Mouse (Mus musculus): ENCODE results near the gene Purb.
"Not testable (repeated sequence)": the region's sequence is repeated elsewhere in the genome, so short reads cannot be mapped to it uniquely, and the experiment has no call there.

Purb gene

GRCm38 (mm10) chr11:6484244-6484959 is 8.7 kb upstream of the Purb start:
- no peak for DNase-seq (ENCODE audit: low read depth)

GRCm38 (mm10) chr11:6483103-6483502 is 7.4 kb upstream of the Purb start:
- DNase-seq (ENCODE audit: low read depth): no peak

GRCm38 (mm10) chr11:6481669-6482185 is 6.0 kb upstream of the Purb start:
- no peak for DNase-seq (ENCODE audit: low read depth)

GRCm38 (mm10) chr11:6480681-6481405 is 5.1 kb upstream of the Purb start:
- DNase-seq (ENCODE audit: low read depth): no peak

GRCm38 (mm10) chr11:6480191-6480590 is 4.5 kb upstream of the Purb start:
- no peak for DNase-seq (ENCODE audit: low read depth)

- DNase-seq (ENCODE audit: low read depth): no peak
Measured at GRCm38 (mm10) chr11:6479231-6479630, 3.5 kb upstream of the Purb start.

GRCm38 (mm10) chr11:6477350-6477749 is 1.6 kb upstream of the Purb start:
- no peak for DNase-seq (ENCODE audit: low read depth)

- no peak for DNase-seq (ENCODE audit: low read depth)
Measured at GRCm38 (mm10) chr11:6476876-6477275, 1.2 kb upstream of the Purb start.

- no peak for DNase-seq (ENCODE audit: low read depth)
Measured at GRCm38 (mm10) chr11:6474874-6475731, 614 bp downstream of the Purb start.

GRCm38 (mm10) chr11:6474381-6474780 is 1.3 kb downstream of the Purb start:
- no peak for DNase-seq (ENCODE audit: low read depth)

GRCm38 (mm10) chr11:6472076-6472475 is 3.6 kb downstream of the Purb start:
- no peak for DNase-seq (ENCODE audit: low read depth)

- DNase-seq (ENCODE audit: low read depth): no peak
Measured at GRCm38 (mm10) chr11:6471493-6471892, 4.2 kb downstream of the Purb start.

- no peak for DNase-seq (ENCODE audit: low read depth)
Measured at GRCm38 (mm10) chr11:6471054-6471453, 4.7 kb downstream of the Purb start.

GRCm38 (mm10) chr11:6468541-6468940 is 7.2 kb downstream of the Purb start:
- no peak for DNase-seq (ENCODE audit: low read depth)

- peak; percentile 74 for DNase-seq (ENCODE audit: low read depth)
Measured at GRCm38 (mm10) chr11:6465122-6465521, 10.6 kb downstream of the Purb start.

- no peak for DNase-seq (ENCODE audit: low read depth)
Measured at GRCm38 (mm10) chr11:6463159-6463837, 12.4 kb downstream of the Purb start.

GRCm38 (mm10) chr11:6456083-6456482 is 19.6 kb downstream of the Purb start:
- no peak for DNase-seq (ENCODE audit: low read depth)

- DNase-seq (ENCODE audit: low read depth): not testable (repeated sequence)
Measured at GRCm38 (mm10) chr11:6448155-6448554, 27.6 kb downstream of the Purb start.

- DNase-seq (ENCODE audit: low read depth): no peak
Measured at GRCm38 (mm10) chr11:6447493-6447892, 28.2 kb downstream of the Purb start.

GRCm38 (mm10) chr11:6445951-6446350 is 29.8 kb downstream of the Purb start:
- no peak for DNase-seq (ENCODE audit: low read depth)

GRCm38 (mm10) chr11:6445441-6445840 is 30.3 kb downstream of the Purb start:
- no peak for DNase-seq (ENCODE audit: low read depth)

Measured in c-Kit-positive CD71-positive TER-119-negative erythroid progenitor cells, embryonic 14.5 days (primary cell).